Mouse (Mus musculus): ENCODE measurements around the gene Chpf. TPM values are rescaled to one million over a fixed set of nuclear protein-coding genes. Genes with fewer than 3 reads are reported as not detected.

Chpf gene
- polyA plus RNA-seq, 1 experiment from 2014 or later, result 42.1 TPM

DNA sequence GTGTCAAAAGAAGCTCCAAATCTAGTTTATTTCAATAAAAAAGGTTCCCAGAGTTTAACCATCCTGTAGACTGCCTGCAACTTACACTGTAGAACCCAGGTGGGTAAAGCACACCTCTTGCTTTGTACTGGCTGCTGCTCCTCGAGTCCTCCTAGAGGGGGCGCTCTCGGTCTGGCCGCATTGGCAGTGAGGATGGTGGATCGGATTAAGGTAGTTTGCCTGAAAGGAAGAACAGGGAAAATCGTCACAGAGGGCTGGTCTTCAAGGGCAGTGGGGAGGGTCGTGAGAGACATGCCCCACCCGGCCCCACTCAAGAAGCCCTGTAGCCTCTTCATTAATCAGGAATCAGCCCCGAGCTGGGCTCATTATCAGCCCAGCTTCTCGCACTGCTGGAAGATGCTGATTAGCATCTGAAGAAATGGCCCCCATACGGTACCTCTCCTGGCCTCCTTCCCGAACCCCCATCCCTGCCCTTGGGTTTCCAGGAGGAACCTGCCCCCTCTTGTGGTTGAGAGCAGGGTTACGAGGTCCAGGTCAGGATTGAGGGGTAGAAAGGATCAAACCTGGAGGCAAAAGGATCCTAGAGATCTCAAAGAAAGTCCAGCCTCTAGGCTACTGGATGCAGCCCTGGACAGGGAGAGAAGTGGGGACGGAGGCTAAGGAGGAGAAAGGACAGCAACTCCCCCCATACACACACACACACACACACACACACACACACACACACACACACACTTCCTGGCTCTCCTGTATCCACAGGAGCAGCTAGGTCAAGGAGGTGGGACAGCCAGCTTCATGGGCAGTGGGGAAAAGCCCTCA is 22.2 kb downstream of the Chpf start:
- peaks cover 28% of the 10 kb centered on the region for H3K4me1 ChIP-seq (ENCODE audit: control insufficient read depth, insufficient read depth, low read depth, low read length)
- no peaks in the 10 kb centered on the region for H3K36me3 ChIP-seq (ENCODE audit: control insufficient read depth, insufficient read depth, low read length)
- WGBS, result 9% methylated on average over 13 of the region's 14 CpGs
- no peak for ATAC-seq
- H3K9me3 ChIP-seq (ENCODE audit: control insufficient read depth, low read length), result no peaks in the 10 kb centered on the region
- peaks cover 8% of the 10 kb centered on the region for H3K27me3 ChIP-seq (replicated peaks; ENCODE audit: control insufficient read depth, insufficient read depth, low read length)
- H3K9ac ChIP-seq (ENCODE audit: low read depth, low read length), result no peak overlapping the region; the same call in 1 of the 2 replicates
- H3K27ac ChIP-seq (ENCODE audit: low read depth, low read length), result no peak overlapping the region
- no peak overlapping the region for H3K4me3 ChIP-seq (ENCODE audit: low read length)
- no peak overlapping the region for H3K4me2 ChIP-seq (ENCODE audit: low read length)

DNA sequence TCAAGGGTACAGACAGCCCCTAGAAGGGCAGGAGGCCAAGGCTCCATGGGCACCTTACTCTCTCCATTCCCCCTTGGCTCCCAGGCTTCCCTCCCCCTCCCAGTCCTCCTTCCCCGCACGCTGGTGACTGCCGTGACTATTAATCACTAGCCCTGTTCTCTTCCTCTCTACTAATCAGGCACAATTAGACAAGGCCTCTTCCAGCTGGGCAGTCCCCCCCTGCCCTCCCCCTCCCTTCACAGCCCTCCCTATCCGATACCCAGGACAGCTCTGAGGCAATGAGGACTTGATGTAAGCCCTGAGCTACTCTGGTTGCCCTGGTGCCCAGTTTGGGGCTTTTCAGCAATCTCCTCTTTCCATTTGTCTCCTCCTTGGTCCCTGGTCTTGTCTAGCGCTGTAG is 23.2 kb downstream of the Chpf start:
- WGBS, result 12% methylated on average over 5 of the region's 5 CpGs
- H3K9me3 ChIP-seq (ENCODE audit: control insufficient read depth, low read length), result no peaks in the 10 kb centered on the region
- H3K9ac ChIP-seq (ENCODE audit: low read depth, low read length), result no peak overlapping the region
- H3K4me2 ChIP-seq (ENCODE audit: low read length), result no peak overlapping the region
- H3K36me3 ChIP-seq (ENCODE audit: control insufficient read depth, insufficient read depth, low read length), result no peaks in the 10 kb centered on the region
- peaks cover 8% of the 10 kb centered on the region for H3K27me3 ChIP-seq (replicated peaks; ENCODE audit: control insufficient read depth, insufficient read depth, low read length)
- peak; percentile 58 for ATAC-seq
- H3K4me3 ChIP-seq (ENCODE audit: low read length), result no peak overlapping the region
- H3K4me1 ChIP-seq (ENCODE audit: control insufficient read depth, insufficient read depth, low read depth, low read length), result peaks cover 28% of the 10 kb centered on the region
- H3K27ac ChIP-seq (ENCODE audit: low read depth, low read length), result no peak overlapping the region

DNA sequence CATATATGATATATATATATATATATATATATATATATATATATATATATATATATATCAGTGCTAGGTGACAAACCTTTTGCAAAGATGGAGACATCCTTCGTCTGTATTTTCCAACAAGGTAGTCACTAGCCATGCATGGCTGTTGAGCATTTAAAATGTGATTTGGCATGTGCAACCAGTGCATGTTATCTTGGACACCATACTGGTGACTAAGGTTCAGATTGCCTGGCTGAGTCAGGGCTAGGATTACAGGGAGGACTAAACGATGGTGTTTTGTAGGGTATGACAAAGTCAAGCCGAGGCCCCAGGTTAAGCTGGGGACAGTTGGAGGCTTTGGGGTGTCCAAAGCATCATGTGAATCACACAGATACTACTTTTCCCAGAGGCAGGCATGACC is 23.7 kb downstream of the Chpf start:
- H3K9me3 ChIP-seq (ENCODE audit: control insufficient read depth, low read length), result no peaks in the 10 kb centered on the region
- no peak overlapping the region for H3K27ac ChIP-seq (ENCODE audit: low read depth, low read length)
- ATAC-seq, result no peak
- H3K27me3 ChIP-seq (replicated peaks; ENCODE audit: control insufficient read depth, insufficient read depth, low read length), result peaks cover 8% of the 10 kb centered on the region
- H3K4me3 ChIP-seq (ENCODE audit: low read length), result no peak overlapping the region
- H3K4me1 ChIP-seq (ENCODE audit: control insufficient read depth, insufficient read depth, low read depth, low read length), result peaks cover 33% of the 10 kb centered on the region
- 82% methylated on average over 3 of the region's 3 CpGs for WGBS
- H3K9ac ChIP-seq (ENCODE audit: low read depth, low read length), result no peak overlapping the region
- H3K36me3 ChIP-seq (ENCODE audit: control insufficient read depth, insufficient read depth, low read length), result no peaks in the 10 kb centered on the region
- H3K4me2 ChIP-seq (ENCODE audit: low read length), result no peak overlapping the region

DNA sequence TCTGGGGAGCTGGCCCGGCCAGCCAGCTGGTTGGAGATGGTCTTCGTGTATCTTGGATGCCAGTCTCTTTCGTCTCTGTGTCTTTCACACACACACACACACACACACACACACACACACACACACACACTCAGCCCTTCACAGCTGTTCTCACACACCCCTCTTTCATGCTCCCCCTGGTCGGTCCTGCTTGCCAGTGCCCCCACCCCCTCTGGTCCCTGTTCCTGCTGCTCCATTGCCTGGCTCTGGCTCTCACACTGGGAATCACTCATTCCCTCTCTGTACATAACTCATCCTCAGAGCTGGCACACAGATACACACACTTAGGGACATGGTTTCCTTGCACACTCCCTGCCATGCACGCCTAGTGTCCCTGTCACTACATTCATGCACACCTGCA is 27.2 kb downstream of the Chpf start:
- Histone ChIP-seq H3K27ac (ENCODE audit: low read depth, low read length) (no peak overlapping the region; the same call in 1 of the 2 replicates), H3K4me2 (ENCODE audit: low read length) (peak overlapping the region; percentile 77), H3K27me3 (replicated peaks; ENCODE audit: control insufficient read depth, insufficient read depth, low read length) (peaks cover under 1% of the 10 kb centered on the region), H3K4me3 (ENCODE audit: low read length) (0 out of 2 replicates have a peak overlapping the region, but pooled peaks have one; percentile 1), H3K9ac (ENCODE audit: low read depth, low read length) (peak overlapping the region; percentile 23; the same call in 1 of the 2 replicates), H3K36me3 (ENCODE audit: control insufficient read depth, insufficient read depth, low read length) (no peaks in the 10 kb centered on the region), H3K4me1 (ENCODE audit: control insufficient read depth, insufficient read depth, low read depth, low read length) (peaks cover 47% of the 10 kb centered on the region), H3K9me3 (ENCODE audit: control insufficient read depth, low read length) (no peaks in the 10 kb centered on the region)
- 53% methylated on average over 4 of the region's 5 CpGs for WGBS
- ATAC-seq, result no peak

DNA sequence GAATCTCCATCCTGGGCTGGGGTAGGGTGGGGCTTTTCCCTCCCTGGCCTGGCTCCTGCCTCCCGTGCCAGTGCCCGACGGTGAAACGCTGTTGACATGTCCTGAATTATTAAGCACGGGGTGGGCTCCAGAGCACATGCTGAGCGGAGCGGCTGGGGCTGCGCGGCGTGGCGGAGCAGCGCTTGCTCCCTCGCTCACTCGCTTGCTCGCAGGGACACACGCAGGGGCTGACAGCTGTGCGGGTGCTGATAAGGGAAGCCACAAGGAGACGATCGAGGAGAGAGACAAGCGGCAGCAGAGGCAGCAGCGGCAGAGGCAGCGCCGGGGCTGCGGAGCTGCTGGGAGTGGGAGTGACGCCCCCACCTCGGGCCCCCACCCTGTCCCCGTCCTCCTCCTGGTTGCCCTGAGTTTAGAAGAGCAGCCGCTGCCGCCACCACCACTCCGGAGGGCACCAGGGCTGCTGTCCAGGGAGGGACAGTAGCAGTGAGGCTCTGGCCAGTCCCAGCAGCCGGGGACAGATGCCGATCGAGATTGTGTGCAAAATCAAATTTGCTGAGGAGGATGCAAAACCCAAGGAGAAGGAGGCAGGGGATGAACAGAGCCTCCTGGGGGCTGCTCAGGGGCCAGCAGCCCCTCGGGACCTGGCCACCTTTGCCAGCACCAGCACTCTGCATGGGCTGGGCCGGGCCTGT is 28.6 kb downstream of the Chpf start, which contains the start of gene Asic4:
TSS of gene Asic4 (plus strand) at position 123 of the 692 bp plus-strand sequence.
- Histone ChIP-seq H3K27ac (ENCODE audit: low read depth, low read length) (peak within 1 kb of the TSS; percentile 51), H3K4me1 (ENCODE audit: control insufficient read depth, insufficient read depth, low read depth, low read length) (peaks cover 55% of the 10 kb centered on the region), H3K27me3 (replicated peaks; ENCODE audit: control insufficient read depth, insufficient read depth, low read length) (peaks cover 4% of the 10 kb centered on the region), H3K36me3 (ENCODE audit: control insufficient read depth, insufficient read depth, low read length) (no peaks in the 10 kb centered on the region), H3K9me3 (ENCODE audit: control insufficient read depth, low read length) (no peaks in the 10 kb centered on the region), H3K9ac (ENCODE audit: low read depth, low read length) (peak within 1 kb of the TSS; percentile 68), H3K4me3 (ENCODE audit: low read length) (peak within 1 kb of the TSS; percentile 42), H3K4me2 (ENCODE audit: low read length) (peak within 1 kb of the TSS; percentile 77)
- WGBS, result 1% methylated on average over 35 of the region's 35 CpGs
- 0 out of 2 replicates have a peak, but pooled peaks have one; percentile 9 for ATAC-seq

DNA sequence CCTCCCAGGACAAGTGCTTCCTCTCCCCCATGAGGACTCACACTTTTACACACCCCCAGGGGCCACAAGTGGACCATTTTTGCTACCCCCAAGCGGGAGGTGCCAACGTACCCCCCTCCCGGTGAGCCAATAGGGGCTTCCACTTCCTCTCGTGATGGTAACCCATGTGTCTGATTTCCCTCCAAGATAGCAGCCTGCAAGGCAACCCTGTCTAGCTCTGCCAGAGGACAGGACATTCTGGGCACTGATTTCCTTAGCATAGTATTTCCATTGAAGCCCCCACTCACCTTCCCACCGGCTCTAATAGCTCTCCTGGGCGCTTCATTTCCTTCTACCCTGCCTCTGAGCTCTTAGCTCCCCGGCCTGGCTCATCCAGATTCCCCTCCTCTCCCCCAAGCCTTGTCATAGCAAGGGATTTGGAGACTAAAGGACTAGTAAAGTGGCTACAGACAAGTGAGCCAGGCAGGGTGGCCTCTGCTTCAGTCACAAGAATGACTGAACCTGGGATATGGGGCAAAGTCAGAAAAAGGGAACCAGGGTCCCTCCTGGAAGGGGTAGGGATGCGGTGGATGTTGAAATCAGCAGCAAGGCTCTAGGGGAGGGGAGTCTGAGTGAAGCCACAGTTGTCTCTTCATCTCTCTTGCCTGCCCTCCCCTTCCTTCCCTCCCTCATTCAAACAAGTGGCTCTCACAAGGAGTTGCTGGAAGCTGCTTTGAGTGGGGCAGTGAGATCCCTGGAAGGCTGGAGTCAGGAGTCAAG is 29.6 kb downstream of the Chpf start:
- no peak for ATAC-seq
- H3K27me3 ChIP-seq (replicated peaks; ENCODE audit: control insufficient read depth, insufficient read depth, low read length), result peaks cover 4% of the 10 kb centered on the region
- peaks cover 64% of the 10 kb centered on the region for H3K4me1 ChIP-seq (ENCODE audit: control insufficient read depth, insufficient read depth, low read depth, low read length)
- peak overlapping the region; percentile 77 for H3K4me2 ChIP-seq (ENCODE audit: low read length)
- H3K27ac ChIP-seq (ENCODE audit: low read depth, low read length), result no peak overlapping the region
- H3K9me3 ChIP-seq (ENCODE audit: control insufficient read depth, low read length), result no peaks in the 10 kb centered on the region
- H3K36me3 ChIP-seq (ENCODE audit: control insufficient read depth, insufficient read depth, low read length), result no peaks in the 10 kb centered on the region
- 5% methylated on average over 8 of the region's 8 CpGs for WGBS
- H3K9ac ChIP-seq (ENCODE audit: low read depth, low read length), result no peak overlapping the region; the same call in 1 of the 2 replicates
- H3K4me3 ChIP-seq (ENCODE audit: low read length), result peak overlapping the region; percentile 42

DNA sequence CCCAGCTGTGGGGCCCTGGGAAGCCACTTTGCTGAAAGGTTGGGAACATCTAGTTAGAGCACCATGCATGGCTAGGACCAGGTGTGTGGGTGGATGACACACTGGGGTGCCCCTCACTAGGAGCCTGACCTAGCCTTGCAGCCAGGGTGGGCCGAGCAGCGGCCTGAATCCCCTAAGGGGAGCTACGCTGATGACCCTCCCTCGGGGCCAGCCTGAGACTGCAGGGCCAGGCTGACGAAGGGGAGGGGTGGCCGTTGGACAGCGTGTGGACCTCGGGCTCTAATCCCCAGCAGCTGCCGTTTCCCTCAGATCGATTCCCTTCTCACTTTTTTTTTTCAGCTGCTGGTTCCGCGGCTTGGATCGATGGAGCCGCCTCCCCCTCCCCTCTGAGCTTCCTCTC is 30.2 kb downstream of the Chpf start:
- Histone ChIP-seq H3K4me1 (ENCODE audit: control insufficient read depth, insufficient read depth, low read depth, low read length) (peaks cover 70% of the 10 kb centered on the region), H3K36me3 (ENCODE audit: control insufficient read depth, insufficient read depth, low read length) (no peaks in the 10 kb centered on the region), H3K4me2 (ENCODE audit: low read length) (peak overlapping the region; percentile 39), H3K27me3 (replicated peaks; ENCODE audit: control insufficient read depth, insufficient read depth, low read length) (peaks cover 4% of the 10 kb centered on the region), H3K4me3 (ENCODE audit: low read length) (no peak overlapping the region), H3K27ac (ENCODE audit: low read depth, low read length) (peak overlapping the region; percentile 52; the same call in 1 of the 2 replicates), H3K9ac (ENCODE audit: low read depth, low read length) (no peak overlapping the region), H3K9me3 (ENCODE audit: control insufficient read depth, low read length) (no peaks in the 10 kb centered on the region)
- 4% methylated on average over 14 of the region's 14 CpGs for WGBS
- ATAC-seq, result no peak

DNA sequence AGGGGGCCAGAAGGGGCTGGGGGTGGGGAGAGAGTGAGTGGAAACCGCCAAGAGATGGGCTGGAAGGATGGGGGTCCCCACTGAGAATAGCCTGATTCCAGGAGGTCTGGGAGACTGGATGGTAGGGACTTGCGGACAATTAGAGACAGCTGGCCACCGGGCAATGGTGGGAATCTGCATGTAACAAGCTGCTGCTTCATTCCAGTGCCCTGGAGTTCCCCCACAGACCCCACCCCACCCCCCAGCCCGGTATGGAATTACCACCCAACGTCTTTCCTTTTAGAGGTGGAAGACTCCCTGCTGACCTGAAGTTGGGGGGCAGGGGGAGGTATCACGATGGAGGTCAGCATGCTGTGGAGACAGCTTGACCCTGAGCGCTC is 31.1 kb downstream of the Chpf start:
- Histone ChIP-seq H3K9ac (ENCODE audit: low read depth, low read length) (peak overlapping the region; percentile 49), H3K4me1 (ENCODE audit: control insufficient read depth, insufficient read depth, low read depth, low read length) (peaks cover 79% of the 10 kb centered on the region), H3K4me3 (ENCODE audit: low read length) (no peak overlapping the region), H3K4me2 (ENCODE audit: low read length) (peak overlapping the region; percentile 32), H3K36me3 (ENCODE audit: control insufficient read depth, insufficient read depth, low read length) (no peaks in the 10 kb centered on the region), H3K9me3 (ENCODE audit: control insufficient read depth, low read length) (no peaks in the 10 kb centered on the region), H3K27me3 (replicated peaks; ENCODE audit: control insufficient read depth, insufficient read depth, low read length) (peaks cover 4% of the 10 kb centered on the region), H3K27ac (ENCODE audit: low read depth, low read length) (peak overlapping the region; percentile 25; the same call in 1 of the 2 replicates)
- 1% methylated on average over 7 of the region's 7 CpGs for WGBS
- no peak for ATAC-seq
